Mouse (Mus musculus): ENCODE data around the gene Srgap2.
"Not testable (repeated sequence)": the region's sequence is repeated elsewhere in the genome, so short reads cannot be mapped to it uniquely, and the experiment has no call there.

Gene Srgap2

GRCm38 (mm10) chr1:131527281-131528080, at the start of gene Srgap2, which contains the start of gene Fam72a:
Srgap2 (minus strand) TSS chr1:131527352.
Fam72a (plus strand) TSS chr1:131527903.
- peak; percentile 99 for DNase-seq (ENCODE audit: low read depth, low spot score)

DNA sequence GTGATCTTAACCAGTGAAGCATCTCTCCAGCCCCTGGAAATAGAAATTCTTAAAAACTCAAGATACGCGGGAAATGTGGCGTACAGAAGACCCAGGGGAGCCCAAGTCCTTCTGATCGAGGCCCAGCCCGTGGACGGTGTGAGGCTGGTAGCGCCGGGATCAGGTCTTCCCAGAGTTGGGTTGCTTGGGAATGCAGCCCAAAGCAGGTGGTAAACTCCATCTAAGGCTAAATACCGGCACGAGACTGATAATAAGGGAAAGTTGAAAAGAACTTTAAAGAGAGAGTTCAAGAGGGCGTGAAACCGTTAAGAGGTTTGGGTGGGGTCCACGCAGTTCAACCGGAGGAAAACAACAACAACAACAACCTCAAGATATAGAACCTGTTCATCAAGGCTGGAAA, 46.6 kb upstream of the Srgap2 start:
- DNase-seq (ENCODE audit: low read depth, low spot score), result peak; percentile 89

DNA sequence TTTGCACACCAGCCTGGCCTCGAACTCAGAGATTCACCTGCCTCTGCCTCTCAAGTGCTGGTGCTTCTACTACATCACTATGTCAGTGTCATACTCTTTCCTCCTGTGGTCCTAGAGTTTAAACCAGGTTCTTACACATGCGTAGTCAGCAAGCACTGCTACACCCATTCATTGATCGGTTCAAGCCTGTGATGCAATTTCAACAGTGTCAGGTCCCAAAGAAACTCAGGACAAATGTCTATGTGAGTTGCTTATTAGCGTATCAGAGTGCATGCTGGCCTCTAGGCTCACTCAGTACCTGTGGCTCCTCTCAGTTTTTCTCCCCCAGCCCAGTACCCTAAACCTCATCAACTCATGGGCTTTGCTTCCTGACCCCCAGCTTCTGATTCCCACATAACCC, 43.2 kb upstream of the Srgap2 start:
- DNase-seq (ENCODE audit: low read depth, low spot score), result no peak

DNA sequence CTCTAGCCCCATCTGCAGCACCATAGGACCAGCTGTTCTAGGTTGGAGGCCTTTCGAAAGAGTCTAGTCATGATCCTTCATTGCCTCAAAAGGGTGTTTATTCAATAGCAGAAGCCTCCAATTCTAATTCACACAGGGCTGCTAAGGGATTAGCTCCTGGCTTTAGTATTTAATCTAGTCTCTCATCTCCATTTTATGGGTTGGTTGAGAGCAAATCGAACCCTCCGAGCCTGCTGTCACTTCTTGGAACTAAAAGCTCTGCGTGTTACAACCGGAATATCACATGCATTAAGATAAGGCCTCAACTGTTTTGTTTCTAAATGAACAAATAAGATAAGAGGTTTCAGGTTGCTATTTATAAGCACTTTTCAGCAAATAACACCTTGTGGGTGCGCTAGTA, 42.6 kb upstream of the Srgap2 start:
- no peak for DNase-seq (ENCODE audit: low read depth, low spot score)

DNA sequence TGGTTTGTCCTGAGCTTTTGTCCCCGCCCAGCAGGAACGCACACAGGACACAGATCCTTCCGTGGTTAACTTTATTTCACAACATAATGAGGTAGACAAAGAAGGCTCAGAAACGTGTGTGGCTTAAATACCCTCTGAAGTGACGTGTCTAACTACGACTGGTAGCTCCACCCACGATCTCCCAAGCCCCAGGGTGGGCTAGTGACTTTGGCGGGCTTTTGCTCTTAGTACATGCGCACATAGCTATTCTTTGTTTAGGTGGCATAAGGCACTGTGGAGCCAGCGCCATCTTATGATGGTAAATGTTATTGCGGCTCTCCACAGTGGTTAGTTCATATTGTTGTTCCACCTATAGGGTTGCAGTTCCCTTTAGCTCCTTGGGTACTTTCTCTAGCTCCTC, 38.9 kb upstream of the Srgap2 start:
- DNase-seq (ENCODE audit: low read depth, low spot score), result not testable (repeated sequence)

DNA sequence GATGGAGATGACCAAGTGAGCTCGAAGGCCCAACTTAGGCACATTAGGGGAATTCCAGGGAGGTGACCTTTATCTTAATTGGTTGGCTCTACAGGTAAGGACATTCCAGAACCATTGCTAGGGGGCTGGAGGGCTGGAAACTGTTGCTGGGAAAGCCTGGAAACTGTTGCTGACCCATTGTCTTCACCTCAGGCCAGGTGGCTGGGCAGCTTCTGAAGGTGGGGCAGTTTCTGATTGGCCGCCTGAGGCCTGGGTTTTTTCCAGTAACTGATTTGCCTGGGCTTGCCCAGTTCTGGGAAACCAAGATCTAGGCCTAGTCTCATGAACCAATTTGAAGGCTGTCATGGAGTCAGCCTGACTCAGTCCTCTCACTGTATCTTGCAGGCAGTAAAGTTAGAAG, 34.9 kb upstream of the Srgap2 start:
- DNase-seq (ENCODE audit: low read depth, low spot score), result no peak

GRCm38 (mm10) chr1:131560500-131560899, 33.3 kb upstream of the Srgap2 start:
- DNase-seq (ENCODE audit: low read depth, low spot score), result no peak

GRCm38 (mm10) chr1:131555042-131555812, 28.1 kb upstream of the Srgap2 start:
- DNase-seq (ENCODE audit: low read depth, low spot score), result peak; percentile 87

GRCm38 (mm10) chr1:131553428-131553827, 26.3 kb upstream of the Srgap2 start:
- DNase-seq (ENCODE audit: low read depth, low spot score), result no peak

DNA sequence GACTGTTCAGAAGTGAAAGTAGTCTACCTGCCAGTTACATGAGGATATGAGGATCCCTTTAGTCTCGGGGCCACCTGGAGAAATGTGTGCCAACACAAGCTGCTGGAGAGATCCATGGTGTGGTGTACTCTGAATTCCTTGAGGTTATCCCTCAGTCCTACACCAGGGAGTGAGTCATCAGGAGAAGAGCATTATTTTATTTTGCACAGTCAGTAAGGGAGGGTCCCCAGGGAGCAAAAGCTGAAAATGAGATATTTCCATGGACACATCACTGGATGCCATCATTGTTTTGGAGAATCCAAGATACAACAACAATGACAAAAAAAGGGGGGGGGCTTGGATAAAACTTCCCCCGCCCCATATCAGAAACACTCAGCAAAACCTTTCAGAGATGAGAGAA, 24.8 kb upstream of the Srgap2 start:
- DNase-seq (ENCODE audit: low read depth, low spot score), result no peak

- DNase-seq (ENCODE audit: low read depth, low spot score), result peak; percentile 39
Observed at GRCm38 (mm10) chr1:131548494-131549365, 21.6 kb upstream of the Srgap2 start.

GRCm38 (mm10) chr1:131546798-131547690, 19.9 kb upstream of the Srgap2 start:
- no peak for DNase-seq (ENCODE audit: low read depth, low spot score)

- no peak for DNase-seq (ENCODE audit: low read depth, low spot score)
Observed at GRCm38 (mm10) chr1:131543886-131544565, 16.9 kb upstream of the Srgap2 start.

DNA sequence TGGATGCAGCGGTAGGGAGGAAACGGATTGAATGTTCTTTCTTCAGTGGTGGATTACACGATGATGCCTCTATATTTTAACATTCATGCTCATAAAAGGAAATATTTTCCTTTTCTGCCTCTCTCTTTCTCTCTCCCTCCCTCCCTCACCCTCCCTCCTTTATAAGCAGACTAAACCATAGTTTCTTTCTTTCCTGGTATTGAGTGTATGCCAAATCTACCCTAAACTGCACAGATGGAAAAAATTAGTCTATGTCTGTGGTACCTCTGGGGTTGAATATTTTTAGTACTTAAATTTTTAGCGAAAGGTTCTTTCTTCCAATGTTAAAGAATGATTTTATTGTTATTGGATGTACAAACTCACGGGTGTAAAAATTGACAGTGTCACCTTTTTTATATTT, 14.8 kb upstream of the Srgap2 start:
- no peak for DNase-seq (ENCODE audit: low read depth, low spot score)

DNA sequence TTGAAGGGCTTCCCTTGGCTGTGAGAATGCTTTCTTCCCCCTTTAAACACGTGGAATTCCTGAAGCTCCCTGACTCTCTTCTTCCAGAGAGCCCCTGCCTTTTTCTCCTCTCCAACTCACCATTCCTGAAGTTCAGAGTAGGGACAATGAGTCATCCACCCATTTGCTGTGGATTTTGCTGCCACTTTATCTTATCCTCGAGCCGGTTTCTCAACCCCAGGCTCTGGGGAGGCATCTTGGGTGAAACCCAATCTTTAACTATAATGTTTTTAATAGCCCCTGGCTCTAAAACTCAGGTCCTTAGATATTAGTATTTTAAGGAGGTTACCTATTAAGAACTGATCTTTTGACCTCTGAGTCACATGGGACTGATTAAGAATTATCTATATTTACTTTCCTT, 14.3 kb upstream of the Srgap2 start:
- DNase-seq (ENCODE audit: low read depth, low spot score), result no peak

DNA sequence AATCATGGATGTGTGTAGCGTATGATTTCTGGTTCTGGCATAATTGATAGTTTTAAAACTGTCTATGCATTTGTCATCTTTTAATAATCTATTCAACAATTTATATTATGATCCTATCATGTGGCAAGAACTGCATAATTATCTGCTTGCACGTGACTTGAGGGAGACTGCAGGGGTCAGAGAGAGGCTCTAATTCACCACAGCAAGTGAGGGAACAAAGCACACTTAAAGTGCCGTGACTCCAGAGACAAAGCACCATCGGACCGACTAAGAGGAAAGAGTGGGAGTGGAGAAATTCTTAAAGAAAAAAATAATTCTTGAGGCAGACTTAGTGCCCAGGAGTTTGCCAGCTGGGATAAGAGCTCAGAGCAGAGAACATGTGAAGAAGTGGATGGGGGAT, 13.6 kb upstream of the Srgap2 start:
- no peak for DNase-seq (ENCODE audit: low read depth, low spot score)

DNA sequence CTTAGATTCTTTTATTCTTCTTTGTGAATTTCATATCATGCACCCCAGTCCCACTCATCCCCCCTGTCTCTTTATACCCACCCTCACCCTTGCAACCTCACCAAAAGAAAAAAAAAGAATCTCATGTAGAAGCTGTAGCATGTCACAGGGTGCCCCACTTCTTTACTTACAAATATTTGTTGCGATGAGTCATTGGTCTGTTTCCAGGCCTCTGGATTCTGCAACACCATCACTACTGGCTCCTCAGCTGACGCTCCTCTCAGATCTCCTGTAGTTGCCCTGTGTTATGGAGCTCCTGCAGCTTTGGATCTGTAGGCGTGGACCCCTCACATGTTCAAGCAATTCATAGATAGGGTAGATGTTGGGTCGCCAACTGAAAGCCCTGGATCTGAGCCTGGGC, 12.6 kb upstream of the Srgap2 start:
- no peak for DNase-seq (ENCODE audit: low read depth, low spot score)

GRCm38 (mm10) chr1:131528561-131529166, 1.5 kb upstream of the Srgap2 start:
- no peak for DNase-seq (ENCODE audit: low read depth, low spot score)

DNA sequence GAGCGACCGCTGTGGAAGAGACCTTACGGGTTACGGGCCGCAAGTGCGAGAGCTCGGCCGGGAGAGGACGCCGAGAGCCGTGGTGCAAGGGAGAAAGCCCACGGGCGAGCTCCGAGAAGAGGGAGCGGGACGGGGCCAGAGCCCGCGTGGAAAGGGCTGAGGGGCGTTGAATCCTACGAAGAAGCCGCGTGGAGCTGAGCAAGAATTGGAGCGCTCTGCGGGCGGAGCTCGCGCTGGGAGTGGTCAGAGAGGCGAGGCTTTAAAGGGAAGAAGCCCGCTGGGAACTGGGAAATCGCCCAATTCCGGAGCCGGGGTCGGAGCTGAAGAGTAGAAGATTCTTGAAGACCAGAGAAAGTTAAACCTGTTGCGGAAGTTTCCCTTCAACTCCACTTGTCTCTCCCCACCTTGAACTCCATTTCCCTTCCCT, 942 bp upstream of the Srgap2 start:
- DNase-seq (ENCODE audit: low read depth, low spot score), result peak; percentile 51

Measured in forelimb bud, embryonic 11.5 days (tissue).